Mouse (Mus musculus): ENCODE results near the gene Anapc1. TPM values are rescaled to one million over a fixed set of nuclear protein-coding genes. Genes with fewer than 3 reads are reported as not detected.

Gene Anapc1
- total RNA-seq, 2 experiments from 2014 or later: 40.2 to 43.2 TPM

GRCm38 (mm10) chr2:128572726-128573624 is 114.2 kb downstream of the Anapc1 start:
- intact Hi-C loops (cut with DNase I): loop anchor here (1.0 to 5.0 kb wide), 5 partner anchors 161 to 684 kb away; no protein-coding TSS in a partner anchor
- DNase-seq (ENCODE audit: low spot score): peak; percentile 41

GRCm38 (mm10) chr2:128571001-128571400 is 116.2 kb downstream of the Anapc1 start:
- no peak for DNase-seq (ENCODE audit: low spot score)
- intact Hi-C loops (cut with DNase I): loop anchor here (5.0 kb wide), 2 partner anchors 159 to 174 kb away; no protein-coding TSS in a partner anchor

GRCm38 (mm10) chr2:128568490-128568889 is 118.7 kb downstream of the Anapc1 start:
- intact Hi-C loops (cut with DNase I): no loop called here
- no peak for DNase-seq (ENCODE audit: low spot score)

DNA sequence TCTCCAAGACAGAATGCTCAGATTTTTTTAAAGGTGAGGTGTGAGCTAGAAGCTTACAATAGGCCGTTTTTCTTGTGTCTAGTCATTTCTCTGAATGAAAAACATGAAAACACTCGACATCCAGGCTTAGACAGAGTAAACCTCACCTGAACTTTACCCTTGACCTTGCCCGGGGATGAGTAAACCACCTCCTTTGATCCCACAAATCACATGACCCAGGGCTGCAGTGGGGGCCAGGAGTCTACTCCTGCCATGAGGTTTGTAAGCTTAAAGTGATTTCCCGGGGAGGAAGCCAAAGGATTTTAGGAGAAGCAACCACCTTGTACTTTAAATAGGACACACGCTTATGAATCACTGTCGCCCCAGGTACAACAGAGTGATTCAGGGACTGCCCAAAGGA is 119.2 kb downstream of the Anapc1 start:
- intact Hi-C loops (cut with DNase I): no loop called here
- no peak for DNase-seq (ENCODE audit: low spot score)

- no peak for DNase-seq (ENCODE audit: low spot score)
Observed at GRCm38 (mm10) chr2:128566304-128567147, 120.7 kb downstream of the Anapc1 start.

GRCm38 (mm10) chr2:128565904-128566303 is 121.3 kb downstream of the Anapc1 start:
- intact Hi-C loops (cut with DNase I): no loop called here
- DNase-seq (ENCODE audit: low spot score): no peak

More at GRCm38 (mm10) chr2:128566304-128567147, 120.7 kb downstream of the Anapc1 start:
- intact Hi-C loops (cut with DNase I): no loop called here

DNA sequence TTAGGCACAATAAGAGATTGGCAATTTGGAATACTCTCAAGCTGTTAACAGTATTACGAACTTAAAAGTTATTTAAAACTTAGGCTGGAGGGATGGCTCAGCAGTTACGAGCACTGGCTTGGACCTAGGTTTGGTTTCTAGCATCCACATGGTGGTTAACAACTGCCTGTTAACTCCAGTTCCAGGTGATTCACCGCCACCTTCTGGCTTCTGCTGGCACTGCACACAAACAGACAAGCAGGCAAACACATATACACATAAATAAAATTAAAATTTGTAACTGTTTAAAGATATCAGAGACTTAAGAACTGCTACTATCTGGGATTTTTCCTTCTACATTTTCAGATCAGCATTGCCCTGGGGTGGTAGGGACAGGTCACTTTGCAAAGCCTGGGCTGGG is 123.0 kb downstream of the Anapc1 start:
- DNase-seq (ENCODE audit: low spot score): no peak
- intact Hi-C loops (cut with DNase I): no loop called here

Other genes with a start within 250 kb of the Anapc1 start
- gene Spdye4c, start 96.2 kb downstream of the Anapc1 start, total RNA-seq (2021): not detected
- gene Mertk, start 11.6 kb upstream of the Anapc1 start, total RNA-seq (2021): 1 to 10 TPM; 4.0 to 5.0 TPM
- gene Tmem87b, start 130.7 kb upstream of the Anapc1 start, total RNA-seq (2021): 10 to 100 TPM; 20.1 to 24.8 TPM
- under 1 TPM; 0.50 to 0.57 TPM for gene Fbln7, start 175.6 kb upstream of the Anapc1 start, total RNA-seq (2021)

Data from heart, postnatal 25 days (tissue).